Mouse (Mus musculus) midbrain, embryonic 15.5 days (tissue): ENCODE results near the gene Skap1. TPM values are rescaled to one million over a fixed set of nuclear protein-coding genes. Genes with fewer than 3 reads are reported as not detected.

ENCODE experiments used
- ATAC-seq: fragments of 200-750 bp; cut with Nextera tagmentation; replicated peaks from 2 replicates; pipeline ENCODE4 v1.8.0; 2017; ENCODE audit warnings: moderate TSS enrichment
- H3K27ac ChIP-seq: fragments of 300-500 bp; sonication (generic); 2 replicates; pipeline ENCODE4 v1.5.1; 2015; ENCODE audit warnings: mild to moderate bottlenecking, inconsistent platforms
- H3K27me3 ChIP-seq: fragments of 300-500 bp; sonication (generic); replicated peaks from 2 replicates; pipeline ENCODE4 v1.6.1; 2015; ENCODE audit warnings: inconsistent platforms
- H3K36me3 ChIP-seq: fragments of 300-500 bp; sonication (generic); replicated peaks from 2 replicates; pipeline ENCODE4 v1.6.1; 2015; ENCODE audit warnings: inconsistent platforms
- H3K4me1 ChIP-seq: fragments of 300-500 bp; sonication (generic); 2 replicates; pipeline ENCODE4 v1.6.1; 2015; ENCODE audit warnings: inconsistent platforms
- H3K4me2 ChIP-seq: fragments of 300-500 bp; sonication (generic); 2 replicates; pipeline ENCODE4 v1.6.1; 2015; ENCODE audit warnings: inconsistent platforms, mild to moderate bottlenecking, moderate library complexity
- H3K4me3 ChIP-seq: fragments of 300-500 bp; sonication (generic); 2 replicates; pipeline ENCODE4 v1.5.1; 2015; ENCODE audit warnings: mild to moderate bottlenecking, inconsistent platforms
- H3K9ac ChIP-seq: fragments of 300-500 bp; sonication (generic); 2 replicates; pipeline ENCODE4 v1.6.1; 2015; ENCODE audit warnings: mild to moderate bottlenecking, inconsistent platforms
- H3K9me3 ChIP-seq: fragments of 300-500 bp; sonication (generic); 2 replicates; pipeline ENCODE4 v1.6.1; 2016; ENCODE audit warnings: inconsistent platforms
- WGBS: fragments of 180-500 bp; shearing (Covaris S2); methylation state at CpG from one replicate; pipeline ENCODE4 v1.1.7; 2015; ENCODE audit warnings: mixed read lengths; 5-methylcytosine and 5-hydroxymethylcytosine counted together
- polyA plus RNA-seq: library from polyadenylated mRNA; unstranded; fragments of >200 nt; fragmentation: Nextera tagmentation; extraction: Ambion mirVana; gene quantifications from 2 replicates; pipeline ENCODE4 v1.2.1, GENCODE M21; 2015

Skap1 gene
- polyA plus RNA-seq, 1 experiment from 2014 or later = 3.0 TPM

GRCm38 (mm10) chr11:96441546-96442185 lies 22.7 kb upstream of the Skap1 start:
- H3K27ac ChIP-seq = no peak overlapping the region
- no peak for ATAC-seq
- no peaks in the 10 kb centered on the region for H3K9me3 ChIP-seq
- H3K36me3 ChIP-seq = no peaks in the 10 kb centered on the region
- no peak overlapping the region for H3K9ac ChIP-seq
- no peak overlapping the region for H3K4me2 ChIP-seq
- no peak overlapping the region for H3K4me3 ChIP-seq
- H3K4me1 ChIP-seq = peaks cover 13% of the 10 kb centered on the region
- 75% methylated on average over 12 of the region's 12 CpGs for WGBS
- no peaks in the 10 kb centered on the region for H3K27me3 ChIP-seq

DNA sequence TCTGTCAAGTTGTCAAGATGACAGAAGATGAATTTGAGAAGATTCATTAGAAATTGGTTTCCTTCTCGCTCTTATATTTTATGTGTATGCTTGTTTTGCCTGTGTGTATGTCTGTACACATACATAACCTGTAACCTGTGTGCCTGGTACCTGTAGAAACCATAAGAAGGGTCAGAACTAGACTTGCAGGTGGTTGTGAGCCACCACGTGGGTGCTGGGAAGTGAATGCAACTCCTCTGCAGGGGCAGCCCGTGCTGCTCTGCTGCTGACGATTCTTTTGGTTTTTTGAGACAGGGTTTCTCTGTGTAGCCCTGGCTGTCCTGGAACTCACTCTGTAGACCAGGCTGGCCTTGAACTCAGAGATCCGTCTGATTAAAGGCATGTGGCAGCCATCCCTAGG lies 21.9 kb upstream of the Skap1 start:
- Histone ChIP-seq H3K9me3 (no peaks in the 10 kb centered on the region), H3K27ac (no peak overlapping the region), H3K9ac (no peak overlapping the region), H3K4me3 (no peak overlapping the region), H3K4me1 (peaks cover 13% of the 10 kb centered on the region), H3K36me3 (no peaks in the 10 kb centered on the region), H3K4me2 (no peak overlapping the region), H3K27me3 (no peaks in the 10 kb centered on the region)
- ATAC-seq = no peak
- WGBS = 81% methylated on average over 5 of the region's 5 CpGs

GRCm38 (mm10) chr11:96447931-96448330 lies 16.5 kb upstream of the Skap1 start:
- no peaks in the 10 kb centered on the region for H3K36me3 ChIP-seq
- H3K4me2 ChIP-seq = no peak overlapping the region
- H3K4me3 ChIP-seq = no peak overlapping the region
- H3K9me3 ChIP-seq = no peaks in the 10 kb centered on the region
- 59% methylated on average over 24 of the region's 24 CpGs for WGBS
- H3K27ac ChIP-seq = no peak overlapping the region
- ATAC-seq = no peak
- H3K27me3 ChIP-seq = no peaks in the 10 kb centered on the region
- H3K9ac ChIP-seq = no peak overlapping the region
- no peaks in the 10 kb centered on the region for H3K4me1 ChIP-seq

- Histone ChIP-seq H3K4me1 (peaks cover 33% of the 10 kb centered on the region), H3K27ac (no peak overlapping the region), H3K4me2 (no peak overlapping the region), H3K36me3 (no peaks in the 10 kb centered on the region), H3K9ac (no peak overlapping the region), H3K4me3 (no peak overlapping the region), H3K9me3 (no peaks in the 10 kb centered on the region), H3K27me3 (no peaks in the 10 kb centered on the region)
- no peak for ATAC-seq
- 85% methylated on average over 5 of the region's 5 CpGs for WGBS
These were observed 9.3 kb upstream of the Skap1 start for GRCm38 (mm10) chr11:96455111-96455510.

GRCm38 (mm10) chr11:96455699-96456326 lies 8.6 kb upstream of the Skap1 start:
- ATAC-seq = no peak; the same call in 1 of the 2 replicates
- Histone ChIP-seq H3K4me2 (no peak overlapping the region), H3K36me3 (no peaks in the 10 kb centered on the region), H3K9me3 (no peaks in the 10 kb centered on the region), H3K4me1 (peaks cover 35% of the 10 kb centered on the region), H3K9ac (no peak overlapping the region), H3K4me3 (no peak overlapping the region), H3K27me3 (no peaks in the 10 kb centered on the region), H3K27ac (peak overlapping the region; percentile 81)
- 86% methylated on average over 6 of the region's 6 CpGs for WGBS

- no peak overlapping the region for H3K4me3 ChIP-seq
- H3K27ac ChIP-seq = peak overlapping the region; percentile 81
- H3K9ac ChIP-seq = no peak overlapping the region
- H3K9me3 ChIP-seq = no peaks in the 10 kb centered on the region
- peaks cover 41% of the 10 kb centered on the region for H3K4me1 ChIP-seq
- no peaks in the 10 kb centered on the region for H3K36me3 ChIP-seq
- WGBS = 11% methylated on average over 12 of the region's 12 CpGs
- no peaks in the 10 kb centered on the region for H3K27me3 ChIP-seq
- 0 out of 2 replicates have a peak overlapping the region, but pooled peaks have one; percentile 3 for H3K4me2 ChIP-seq
- peak; percentile 85 for ATAC-seq
These were observed 7.7 kb upstream of the Skap1 start for GRCm38 (mm10) chr11:96456508-96457305.

- H3K4me1 ChIP-seq = peaks cover 60% of the 10 kb centered on the region
- no peak overlapping the region for H3K9ac ChIP-seq
- 27% methylated on average over 4 of the region's 4 CpGs for WGBS
These were observed 2.6 kb upstream of the Skap1 start for GRCm38 (mm10) chr11:96461766-96462165.

DNA sequence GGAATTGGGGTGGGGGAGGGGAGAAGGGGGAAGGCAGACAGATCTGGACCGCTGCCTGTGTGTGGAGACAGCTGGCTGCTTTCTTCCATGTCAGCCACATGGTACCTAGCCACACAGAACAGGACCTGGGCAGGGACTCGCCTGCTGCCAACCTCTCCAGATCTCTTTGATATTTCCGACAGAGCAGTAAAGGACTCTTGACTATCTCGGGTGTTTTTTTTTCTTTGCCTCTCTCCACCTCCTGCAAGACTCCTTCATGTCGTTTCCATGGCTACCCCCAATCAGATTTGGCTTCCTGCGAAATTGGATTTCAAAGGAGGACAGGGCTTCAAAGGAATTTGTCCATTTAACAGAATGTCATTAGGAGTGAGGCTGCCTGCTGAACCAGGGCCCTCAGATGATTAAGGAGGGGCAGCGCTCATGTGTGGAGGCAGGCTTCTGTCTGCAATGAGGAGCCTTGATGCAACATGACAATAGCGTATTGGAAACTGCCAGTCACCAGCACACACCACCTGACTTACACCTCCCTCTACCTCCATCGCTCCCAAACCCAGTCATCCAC lies 2.1 kb upstream of the Skap1 start:
- 2% methylated on average over 9 of the region's 9 CpGs for WGBS
- Histone ChIP-seq H3K4me1 (peaks cover 58% of the 10 kb centered on the region), H3K27me3 (no peaks in the 10 kb centered on the region), H3K9ac (no peak overlapping the region), H3K9me3 (no peaks in the 10 kb centered on the region), H3K36me3 (no peaks in the 10 kb centered on the region), H3K4me3 (no peak overlapping the region), H3K4me2 (peak overlapping the region; percentile 15), H3K27ac (peak overlapping the region; percentile 89)
- ATAC-seq = peak; percentile 87

More at GRCm38 (mm10) chr11:96461766-96462165, 2.6 kb upstream of the Skap1 start:
- no peaks in the 10 kb centered on the region for H3K9me3 ChIP-seq
- H3K4me3 ChIP-seq = no peak overlapping the region
- H3K27me3 ChIP-seq = no peaks in the 10 kb centered on the region
- peak overlapping the region; percentile 89 for H3K27ac ChIP-seq
- peak; percentile 55 for ATAC-seq
- H3K36me3 ChIP-seq = no peaks in the 10 kb centered on the region
- H3K4me2 ChIP-seq = peak overlapping the region; percentile 15

DNA sequence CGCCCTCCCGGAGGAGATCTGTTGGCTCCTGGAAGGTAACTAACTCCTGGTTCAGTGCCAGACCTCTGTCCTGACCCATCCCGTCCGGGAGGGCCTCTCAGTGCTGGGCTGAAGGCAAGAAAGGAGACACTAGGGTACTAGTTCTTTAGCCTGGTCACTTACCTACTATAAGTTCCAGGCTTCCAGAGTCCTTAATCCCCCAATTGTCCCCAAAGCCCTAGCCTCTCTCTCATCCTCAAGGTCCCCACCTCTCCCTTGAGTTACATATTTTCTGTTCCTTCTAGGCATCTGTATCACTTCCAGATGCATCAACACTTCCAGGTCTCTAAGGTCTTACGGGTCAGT lies 295 bp downstream of the Skap1 start:
- WGBS = 26% methylated on average over 5 of the region's 5 CpGs

GRCm38 (mm10) chr11:96465426-96466056 lies 1.1 kb downstream of the Skap1 start:
- no peak overlapping the region for H3K4me3 ChIP-seq
- no peak for ATAC-seq
- no peak overlapping the region for H3K9ac ChIP-seq
- 75% methylated on average over 10 of the region's 10 CpGs for WGBS
- no peaks in the 10 kb centered on the region for H3K27me3 ChIP-seq
- no peak overlapping the region for H3K4me2 ChIP-seq
- no peaks in the 10 kb centered on the region for H3K9me3 ChIP-seq
- no peak overlapping the region for H3K27ac ChIP-seq
- no peaks in the 10 kb centered on the region for H3K36me3 ChIP-seq
- H3K4me1 ChIP-seq = peaks cover 48% of the 10 kb centered on the region

More for the DNA sequence above, 295 bp downstream of the Skap1 start:
- H3K27ac ChIP-seq = no peak overlapping the region
- H3K4me2 ChIP-seq = peak overlapping the region; percentile 70
- no peak overlapping the region for H3K9ac ChIP-seq
- H3K4me1 ChIP-seq = peaks cover 52% of the 10 kb centered on the region
- no peaks in the 10 kb centered on the region for H3K36me3 ChIP-seq
- ATAC-seq = no peak
- peak overlapping the region; percentile 33 for H3K4me3 ChIP-seq
- no peaks in the 10 kb centered on the region for H3K27me3 ChIP-seq
- H3K9me3 ChIP-seq = no peaks in the 10 kb centered on the region

GRCm38 (mm10) chr11:96466382-96466781 lies 2.0 kb downstream of the Skap1 start:
- Histone ChIP-seq H3K36me3 (no peaks in the 10 kb centered on the region), H3K9ac (no peak overlapping the region), H3K4me3 (no peak overlapping the region), H3K9me3 (no peaks in the 10 kb centered on the region), H3K4me1 (peaks cover 44% of the 10 kb centered on the region), H3K4me2 (no peak overlapping the region), H3K27me3 (no peaks in the 10 kb centered on the region), H3K27ac (no peak overlapping the region)
- WGBS = 37% methylated on average over 7 of the region's 7 CpGs
- ATAC-seq = no peak

GRCm38 (mm10) chr11:96466987-96467386 lies 2.6 kb downstream of the Skap1 start:
- H3K4me2 ChIP-seq = no peak overlapping the region
- WGBS = 46% methylated on average over 7 of the region's 7 CpGs
- no peaks in the 10 kb centered on the region for H3K27me3 ChIP-seq
- ATAC-seq = no peak
- H3K4me1 ChIP-seq = peaks cover 38% of the 10 kb centered on the region
- no peaks in the 10 kb centered on the region for H3K36me3 ChIP-seq
- no peaks in the 10 kb centered on the region for H3K9me3 ChIP-seq
- H3K27ac ChIP-seq = no peak overlapping the region
- no peak overlapping the region for H3K4me3 ChIP-seq
- H3K9ac ChIP-seq = no peak overlapping the region
